Mouse (Mus musculus) layer of hippocampus, postnatal 14 days (tissue): ENCODE data around the gene Il2rb. TPM values are rescaled to one million over a fixed set of nuclear protein-coding genes. Genes with fewer than 3 reads are reported as not detected.
A peak's percentile ranks its signal among the peaks of the same experiment; 100 is the strongest.

Experiments used
- DNase-seq, 2 experiments: peaks; one replicate each; pipeline ENCODE4 v3.0.0; 2021 to 2022; ENCODE audit warnings: low spot score in 2 of 2, mixed read lengths in 1 of 2
- total RNA-seq, 2 experiments: library from RNA; stranded (reverse); gene quantifications; 2 replicates each; pipeline ENCODE4 v1.2.3; 2021

Il2rb gene
- total RNA-seq, 2 experiments from 2014 or later = 0.07 to 0.12 TPM

- DNase-seq = no peak
These were observed 45.2 kb downstream of the Il2rb start for GRCm38 (mm10) chr15:78449694-78450418.

- DNase-seq = no peak
These were observed 45.9 kb downstream of the Il2rb start for GRCm38 (mm10) chr15:78449131-78449530.

DNA sequence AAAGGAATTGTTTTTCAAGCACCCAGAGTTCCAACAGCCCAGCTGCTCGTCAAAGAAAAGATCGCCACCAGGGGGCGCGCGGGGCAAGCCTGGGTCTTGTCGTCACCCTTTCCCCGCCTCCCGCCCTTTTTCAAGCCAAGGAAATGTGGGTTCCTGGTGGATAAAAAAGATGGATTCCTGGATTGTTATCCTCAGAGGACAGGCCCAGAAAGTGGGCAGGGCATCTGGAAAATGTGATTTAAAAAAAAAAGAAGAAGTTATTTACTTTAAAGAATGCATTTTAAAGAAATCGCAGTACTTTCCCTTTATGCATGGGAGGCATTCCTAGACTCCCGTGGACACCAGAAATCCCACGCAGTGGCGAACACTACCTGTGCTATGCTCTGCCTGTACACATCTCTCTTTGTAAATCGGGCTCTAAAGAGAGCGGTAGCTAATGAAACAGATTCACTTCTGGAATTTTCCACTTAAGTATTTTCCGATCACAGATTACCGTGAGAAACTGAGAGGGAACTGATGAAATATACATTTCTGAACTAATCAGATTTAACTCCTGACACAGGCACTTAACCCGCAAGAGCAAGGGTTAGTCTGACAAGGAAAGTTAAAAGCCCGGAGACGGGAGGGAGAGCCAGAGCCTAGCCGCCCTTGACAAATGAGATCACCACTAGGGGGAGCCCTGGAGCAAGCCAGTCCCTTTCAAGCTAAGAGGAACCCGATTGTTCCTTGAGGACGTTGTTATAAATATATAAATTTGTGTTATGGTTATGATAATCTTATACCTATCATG lies 47.1 kb downstream of the Il2rb start:
- DNase-seq = peak; percentile 93 to 96

GRCm38 (mm10) chr15:78447121-78447520 lies 48.0 kb downstream of the Il2rb start:
- no peak for DNase-seq

GRCm38 (mm10) chr15:78443857-78444256 lies 51.2 kb downstream of the Il2rb start:
- DNase-seq = no peak

DNA sequence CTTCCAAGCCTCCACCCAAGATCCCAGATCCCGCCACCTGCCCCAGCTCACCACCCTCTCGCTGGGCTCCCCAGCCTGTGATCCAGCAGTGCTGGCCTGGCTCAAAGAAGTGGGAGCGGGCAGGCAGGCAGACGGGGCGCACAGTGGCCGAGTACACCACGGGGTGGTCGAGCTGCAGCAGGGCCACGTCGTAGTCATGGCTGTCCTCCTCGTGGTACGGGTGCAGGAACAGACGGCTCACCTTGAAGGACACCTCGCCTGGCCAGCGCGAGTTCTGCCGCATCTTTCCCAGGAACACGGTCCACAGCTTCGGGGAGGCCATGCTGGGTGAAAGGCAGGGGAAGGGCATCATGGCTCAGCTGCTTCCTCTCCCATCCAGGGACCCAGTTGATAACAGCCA lies 52.8 kb downstream of the Il2rb start:
- no peak for DNase-seq

GRCm38 (mm10) chr15:78438973-78439372 lies 56.1 kb downstream of the Il2rb start:
- no peak for DNase-seq

- no peak for DNase-seq
These were observed 56.6 kb downstream of the Il2rb start for GRCm38 (mm10) chr15:78438505-78438904.

DNA sequence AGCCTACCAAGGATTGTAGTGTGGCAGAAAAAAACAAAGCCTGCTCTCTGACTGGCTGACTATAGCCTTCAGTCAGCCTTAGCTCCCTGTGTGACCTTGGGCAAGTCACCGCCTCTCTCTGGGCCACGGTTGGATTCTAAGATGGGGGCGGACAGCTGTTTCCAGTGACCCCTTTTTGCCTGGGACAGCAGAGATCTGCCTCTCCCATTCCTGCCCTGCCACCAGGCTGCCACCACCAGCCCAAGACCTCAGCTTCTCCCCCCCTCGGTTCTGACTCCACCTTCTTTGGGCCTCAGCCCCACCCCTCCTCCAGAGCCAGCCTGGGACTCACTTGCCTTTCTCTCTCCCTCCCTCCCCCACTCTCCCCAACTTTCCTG lies 57.1 kb downstream of the Il2rb start:
- DNase-seq = no peak

- no peak for DNase-seq
These were observed 57.6 kb downstream of the Il2rb start for GRCm38 (mm10) chr15:78437237-78438017.

DNA sequence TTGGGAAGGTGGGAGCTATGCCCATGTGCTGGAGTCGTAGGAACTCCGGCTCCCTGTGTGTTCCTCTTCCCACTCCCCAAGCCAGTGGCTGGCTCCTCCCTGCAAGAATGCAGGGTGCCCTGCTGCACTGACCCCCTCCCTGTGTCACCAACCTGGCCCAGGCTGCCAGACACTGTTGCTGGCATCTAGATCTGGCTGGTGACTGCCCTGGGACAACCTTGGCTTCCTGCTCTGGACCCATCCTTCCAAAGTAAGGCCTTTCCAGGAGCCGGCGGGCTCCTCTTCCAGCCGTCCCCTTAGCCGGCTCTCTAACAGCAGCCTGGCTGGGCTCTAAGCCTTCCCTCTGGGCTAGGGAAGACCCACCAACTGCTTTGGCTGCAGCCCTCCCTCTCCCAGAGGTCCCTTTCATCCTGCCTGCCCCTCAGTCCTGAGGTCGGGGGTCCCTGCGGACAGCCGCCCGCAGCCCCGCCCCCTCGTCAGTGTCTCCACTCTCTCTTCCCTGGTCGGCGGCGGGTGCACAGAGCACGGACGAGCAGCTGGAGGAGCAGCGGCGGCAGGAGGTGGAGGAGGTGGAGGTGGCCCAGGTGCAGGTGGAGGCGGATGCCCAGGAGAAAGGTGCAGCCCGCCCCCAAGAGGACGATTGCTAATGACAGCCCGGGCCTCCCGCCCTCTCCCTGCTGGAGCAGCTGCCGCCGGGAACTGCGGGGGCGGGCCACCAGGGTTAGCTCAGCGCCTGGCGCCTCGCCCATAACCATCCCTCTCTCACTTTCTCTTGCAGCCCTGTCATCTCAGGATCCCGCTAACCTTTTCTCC lies 58.5 kb downstream of the Il2rb start:
- peak; percentile 78 to 79 for DNase-seq

DNA sequence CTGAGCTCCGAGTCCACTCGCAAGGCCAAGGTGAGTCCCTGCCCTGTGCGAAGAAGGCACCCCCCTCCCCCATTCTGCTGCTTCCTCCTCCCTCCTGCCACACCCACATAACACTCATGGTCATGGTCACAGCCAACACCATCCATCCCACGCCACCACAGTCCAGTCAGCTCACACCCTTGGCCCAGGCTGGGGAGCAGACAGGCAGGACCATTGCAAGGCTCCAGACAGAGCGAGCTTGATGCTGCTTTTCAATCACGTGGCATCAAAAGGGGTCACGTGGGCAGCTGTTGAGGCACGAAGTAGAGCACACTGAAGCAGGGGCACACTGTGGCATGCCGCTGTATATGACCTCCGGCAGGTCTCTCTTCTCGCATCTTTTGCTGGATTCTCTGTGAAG lies 59.4 kb downstream of the Il2rb start:
- DNase-seq = no peak

GRCm38 (mm10) chr15:78434896-78435520 lies 60.1 kb downstream of the Il2rb start:
- DNase-seq = peak in 1 of 2 experiments; percentile 60

DNA sequence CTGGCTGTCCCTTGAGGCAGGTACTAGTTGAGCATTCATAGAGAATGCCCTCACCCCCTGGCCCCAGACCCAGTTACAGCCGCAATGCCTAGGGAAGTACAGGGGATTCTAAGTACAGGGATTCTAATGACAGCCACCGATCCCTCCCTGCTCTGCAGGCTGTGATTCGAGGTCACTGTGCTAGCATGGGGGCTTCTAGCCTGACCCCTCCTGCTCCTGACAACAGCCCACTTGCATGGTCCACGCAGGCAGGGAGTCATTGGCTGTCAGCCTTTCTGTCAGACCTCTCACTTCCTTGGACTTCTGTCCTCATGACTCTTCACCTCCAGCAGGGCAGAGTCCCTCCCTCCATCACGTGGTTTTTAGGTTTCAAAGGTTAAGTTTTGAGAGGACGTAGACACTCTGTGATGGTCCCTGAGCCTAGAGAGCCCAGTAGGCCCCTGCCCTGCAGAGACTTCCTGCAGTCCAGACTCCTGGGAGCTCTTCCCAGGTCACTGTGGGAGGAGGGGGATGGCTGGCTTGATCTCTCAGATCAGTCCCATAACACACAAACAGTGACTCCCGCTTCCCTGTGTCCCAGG lies 63.4 kb downstream of the Il2rb start:
- no peak for DNase-seq

GRCm38 (mm10) chr15:78430874-78431273 lies 64.2 kb downstream of the Il2rb start:
- no peak for DNase-seq

- no peak for DNase-seq
These were observed 65.0 kb downstream of the Il2rb start for GRCm38 (mm10) chr15:78429871-78430622.
